Mouse (Mus musculus) retina, adult 2 months (tissue): ENCODE data around the gene Tnrc6b.
"Not testable (repeated sequence)": the region's sequence is repeated elsewhere in the genome, so short reads cannot be mapped to it uniquely, and the experiment has no call there.

Experiments
- DNase-seq: peaks from one replicate; pipeline ENCODE4 v3.0.0-alpha.2; 2012; ENCODE audit warnings: low read depth, low spot score

The Tnrc6b gene

GRCm38 (mm10) chr15:80915850-80916249 lies 204.7 kb downstream of the Tnrc6b start:
- DNase-seq = no peak

GRCm38 (mm10) chr15:80916621-80917020 lies 205.5 kb downstream of the Tnrc6b start:
- no peak for DNase-seq

GRCm38 (mm10) chr15:80920346-80920745 lies 209.2 kb downstream of the Tnrc6b start:
- no peak for DNase-seq

GRCm38 (mm10) chr15:80921781-80922180 lies 210.7 kb downstream of the Tnrc6b start:
- no peak for DNase-seq

- DNase-seq = no peak
These were observed 213.1 kb downstream of the Tnrc6b start for GRCm38 (mm10) chr15:80924211-80924610.

GRCm38 (mm10) chr15:80928811-80929355 lies 217.8 kb downstream of the Tnrc6b start:
- no peak for DNase-seq

GRCm38 (mm10) chr15:80930048-80930571 lies 219.0 kb downstream of the Tnrc6b start:
- no peak for DNase-seq

GRCm38 (mm10) chr15:80930676-80931320 lies 219.7 kb downstream of the Tnrc6b start:
- DNase-seq = not testable (repeated sequence)

GRCm38 (mm10) chr15:80931345-80931960 lies 220.3 kb downstream of the Tnrc6b start:
- DNase-seq = no peak

GRCm38 (mm10) chr15:80934841-80935240 lies 223.7 kb downstream of the Tnrc6b start:
- no peak for DNase-seq

GRCm38 (mm10) chr15:80936686-80937085 lies 225.6 kb downstream of the Tnrc6b start:
- no peak for DNase-seq

- DNase-seq = no peak
These were observed 227.5 kb downstream of the Tnrc6b start for GRCm38 (mm10) chr15:80938615-80939014.

- DNase-seq = no peak
These were observed 228.3 kb downstream of the Tnrc6b start for GRCm38 (mm10) chr15:80939401-80939800.

GRCm38 (mm10) chr15:80941468-80942040 lies 230.4 kb downstream of the Tnrc6b start:
- DNase-seq = no peak

GRCm38 (mm10) chr15:80945851-80946250 lies 234.7 kb downstream of the Tnrc6b start:
- peak; percentile 15 for DNase-seq

GRCm38 (mm10) chr15:80948145-80949135 lies 237.3 kb downstream of the Tnrc6b start, which contains the start of gene Adsl:
Adsl (plus strand) TSS chr15:80948490.
- DNase-seq = peak; percentile 77

GRCm38 (mm10) chr15:80949431-80949830 lies 238.3 kb downstream of the Tnrc6b start:
- DNase-seq = no peak

GRCm38 (mm10) chr15:80950055-80950454 lies 238.9 kb downstream of the Tnrc6b start:
- DNase-seq = no peak

GRCm38 (mm10) chr15:80953971-80954370 lies 242.9 kb downstream of the Tnrc6b start:
- no peak for DNase-seq

- no peak for DNase-seq
These were observed 243.7 kb downstream of the Tnrc6b start for GRCm38 (mm10) chr15:80954861-80955260.

GRCm38 (mm10) chr15:80955836-80956438 lies 244.8 kb downstream of the Tnrc6b start:
- DNase-seq = no peak
